Mouse (Mus musculus) adrenal gland, postnatal 10 days (tissue): ENCODE measurements around the gene Prom2. TPM values are rescaled to one million over a fixed set of nuclear protein-coding genes. Genes with fewer than 3 reads are reported as not detected.
A peak's percentile ranks its signal among the peaks of the same experiment; 100 is the strongest.

Experiments
- DNase-seq: peaks from one replicate; pipeline ENCODE4 v3.0.0; 2021; ENCODE audit warnings: mixed read lengths
- total RNA-seq, 2 experiments: library from RNA; stranded (reverse); gene quantifications; 2 replicates each; pipeline ENCODE4 v1.2.3; 2021

Gene Prom2
- total RNA-seq, 2 experiments from 2014 or later: 0.09 to 0.12 TPM

DNA sequence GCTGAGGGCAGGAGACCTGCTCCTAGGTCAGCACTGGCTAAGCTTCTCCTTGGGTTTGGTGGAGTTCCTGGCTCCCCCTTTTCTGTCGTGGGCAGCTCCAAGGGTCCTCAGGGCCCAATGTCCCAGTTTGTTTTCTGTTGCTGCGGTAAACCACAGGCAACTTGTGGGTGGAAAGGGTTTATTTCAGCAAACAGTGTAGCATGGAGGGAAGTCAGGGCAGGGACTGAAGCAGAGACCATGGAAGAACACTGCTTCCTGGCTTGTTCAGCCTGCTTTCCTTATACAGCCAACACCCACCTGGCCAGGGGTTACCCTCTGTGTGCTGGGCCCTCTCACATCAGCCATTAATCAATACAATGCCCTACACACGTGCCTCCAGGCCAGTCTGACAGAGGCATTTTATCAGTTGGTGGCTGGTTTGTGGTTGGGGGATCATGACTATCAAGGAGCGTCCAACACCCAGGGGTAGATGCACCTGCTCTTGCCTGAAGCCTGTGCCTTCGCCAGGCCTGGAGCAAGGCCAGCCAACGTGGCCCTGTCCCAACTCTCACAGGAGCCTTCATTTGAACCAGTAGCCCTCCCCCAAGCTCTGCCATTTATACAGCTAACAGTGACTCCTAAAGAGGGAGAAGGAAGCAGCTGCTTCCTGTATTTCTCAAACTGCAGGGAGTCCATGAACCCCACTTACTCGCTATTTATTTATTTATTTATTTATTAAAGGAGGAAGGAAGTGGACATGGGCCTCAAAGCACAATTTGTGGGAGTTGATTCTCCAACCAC is 17.1 kb downstream of the Prom2 start:
- no peak for DNase-seq

DNA sequence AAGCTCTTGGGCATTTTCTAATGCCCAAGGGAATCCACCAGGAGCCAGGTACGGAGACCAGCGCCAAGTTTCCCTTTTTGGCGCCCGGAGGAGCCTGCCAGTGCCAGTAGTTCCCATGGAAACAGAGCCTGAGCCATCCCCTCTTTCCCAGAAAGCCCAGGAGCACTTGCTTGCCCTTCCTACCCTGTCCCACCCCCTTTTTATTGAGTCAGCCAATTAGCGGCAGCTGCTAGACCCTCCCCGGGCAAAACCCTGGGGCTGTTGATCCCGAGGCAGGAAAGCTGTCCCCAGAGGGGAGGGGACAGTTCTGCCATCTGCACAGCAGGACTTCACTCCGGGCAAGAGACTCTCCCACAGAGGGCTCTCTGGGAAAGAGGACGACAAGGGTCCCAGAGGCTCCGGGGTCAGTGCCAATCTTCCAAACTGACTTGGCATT is 19.2 kb downstream of the Prom2 start, which contains the start of gene Kcnip3:
Kcnip3 (minus strand) TSS at position 89 of the 436 bp plus-strand sequence.
- DNase-seq: no peak

DNA sequence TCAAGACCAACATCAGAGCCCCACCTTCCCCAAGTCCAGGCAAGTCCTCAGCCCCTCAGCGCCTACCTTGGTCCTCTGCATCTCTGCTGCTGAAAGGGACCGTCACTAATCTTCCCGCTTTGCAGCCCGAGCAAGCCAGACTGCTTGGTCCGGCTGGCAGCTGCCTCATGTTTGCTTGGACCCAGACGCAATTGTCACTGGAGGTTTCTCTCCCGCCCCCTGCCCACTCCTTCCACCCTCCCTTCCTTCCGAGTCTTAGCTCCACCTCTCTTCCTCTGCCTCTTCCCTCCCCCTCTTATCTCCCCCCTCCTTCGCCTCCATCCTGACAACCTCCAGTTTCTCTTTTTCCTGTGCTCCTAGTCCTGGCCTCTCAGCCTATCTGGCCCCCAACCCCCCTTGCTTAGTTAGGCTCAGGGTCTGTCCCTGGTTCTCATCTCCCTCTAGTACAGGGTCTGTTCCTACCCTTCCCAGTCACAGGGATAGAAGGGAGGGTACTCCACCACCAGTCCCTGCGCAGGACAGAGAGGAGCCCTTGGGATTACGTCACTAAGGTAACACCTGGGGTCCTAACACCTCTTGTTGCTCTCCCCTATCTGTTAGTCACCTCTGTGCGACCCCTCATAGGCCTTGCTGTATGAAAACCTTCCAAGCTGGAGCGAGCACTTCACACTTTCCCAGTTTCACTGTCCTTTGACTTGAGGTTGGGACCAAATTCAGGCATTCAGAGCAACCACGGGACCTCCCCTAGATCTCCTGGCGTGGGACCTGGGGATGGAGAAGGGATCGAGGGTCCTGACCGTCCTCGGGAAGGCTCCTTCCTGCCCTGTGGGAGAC is 19.9 kb downstream of the Prom2 start:
- no peak for DNase-seq

DNA sequence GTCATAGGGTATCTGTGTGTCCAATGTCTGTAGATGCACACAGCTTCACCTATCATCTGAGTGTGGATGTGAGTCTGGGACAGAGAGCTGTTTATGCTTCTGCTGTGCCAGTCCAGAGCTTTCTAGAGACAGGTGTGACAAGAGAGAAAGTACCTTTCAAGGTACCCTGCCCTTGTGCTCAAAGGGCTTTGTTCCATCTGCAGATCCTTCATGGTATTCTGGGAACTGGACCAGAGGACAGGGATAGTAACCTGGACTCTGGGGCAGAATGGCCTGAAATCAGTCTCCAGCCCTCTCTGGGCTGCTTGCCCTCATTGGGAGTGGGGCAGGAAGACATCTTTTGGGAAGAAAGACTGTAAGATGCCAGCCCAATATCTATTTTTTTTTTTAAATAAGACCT is 21.1 kb downstream of the Prom2 start:
- no peak for DNase-seq

DNA sequence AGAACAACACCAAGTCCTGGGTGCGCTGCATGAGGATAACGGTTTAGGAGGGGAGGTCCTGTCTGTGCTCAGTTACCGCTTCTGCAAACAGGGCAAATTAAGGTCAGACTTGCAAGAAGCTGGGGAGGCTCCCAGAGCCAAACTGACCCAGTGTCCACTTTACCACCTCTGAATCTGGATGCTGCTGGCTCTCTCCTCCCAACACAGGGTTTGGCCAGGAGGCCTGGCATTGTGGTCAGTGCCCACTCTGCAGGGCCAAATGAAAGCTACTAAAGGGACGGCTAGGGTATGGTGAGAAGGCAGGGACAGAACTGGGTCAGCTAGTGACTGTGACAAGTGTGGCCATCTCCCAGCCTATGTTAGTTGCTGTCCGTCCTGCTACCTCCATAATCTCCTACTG is 22.0 kb downstream of the Prom2 start:
- no peak for DNase-seq

DNA sequence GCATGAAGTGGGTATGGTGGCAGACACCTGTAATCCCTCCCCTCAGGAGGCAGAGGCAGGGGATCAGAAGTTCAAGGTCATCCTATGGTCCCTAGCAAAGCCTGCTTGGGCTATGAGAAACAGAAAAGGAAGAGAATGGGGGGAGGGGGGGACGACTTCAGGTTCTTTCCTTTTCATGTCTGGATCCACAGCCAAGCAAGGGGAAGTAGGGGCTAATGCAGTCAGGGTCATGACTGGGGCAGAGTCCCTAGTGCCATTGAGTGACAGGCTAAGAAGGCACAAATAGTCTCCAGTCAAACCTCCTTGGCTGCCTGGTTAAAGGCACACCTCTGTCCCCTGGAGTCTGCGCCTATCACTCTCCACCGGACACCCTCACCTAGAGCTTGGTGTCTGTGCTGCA is 22.4 kb downstream of the Prom2 start:
- DNase-seq: no peak

DNA sequence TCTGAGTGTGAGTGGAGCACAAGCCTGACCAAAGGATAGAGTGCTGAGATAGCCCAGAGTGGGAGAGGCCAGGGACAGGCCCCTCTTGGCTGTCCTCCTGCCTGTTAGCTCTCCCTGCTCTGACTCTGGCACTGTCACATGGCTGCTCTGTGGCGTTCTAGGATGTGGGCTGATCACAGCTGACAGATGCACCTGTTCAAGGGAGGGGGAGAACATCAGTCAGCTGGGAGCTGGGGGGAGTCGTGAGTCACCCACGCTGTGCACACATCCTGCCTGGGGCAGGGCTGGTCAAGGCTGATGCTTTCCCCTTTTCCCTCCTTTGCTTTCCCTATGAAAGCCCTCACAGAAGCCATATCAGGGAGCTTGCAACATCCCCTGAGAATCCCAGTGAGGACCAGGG is 23.0 kb downstream of the Prom2 start:
- DNase-seq: no peak

DNA sequence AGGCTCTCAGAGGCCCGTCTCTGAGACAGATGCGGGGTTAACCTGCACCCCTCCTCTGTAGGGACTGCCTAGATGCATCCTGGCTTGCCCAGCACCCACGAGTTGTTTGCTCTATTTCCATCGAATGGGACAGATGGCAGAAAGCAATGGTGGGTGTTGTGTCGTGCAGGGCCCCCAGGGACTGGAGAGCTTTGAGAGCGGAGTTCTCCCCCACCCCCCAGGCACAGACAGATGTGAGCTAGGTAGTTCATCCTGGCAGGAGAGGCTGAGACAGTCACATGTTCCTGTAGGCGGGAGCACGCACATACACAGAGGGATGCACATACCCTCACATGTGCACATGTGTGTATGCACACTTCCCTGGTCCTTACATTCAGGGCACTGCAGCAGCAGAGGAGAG is 24.2 kb downstream of the Prom2 start:
- no peak for DNase-seq

DNA sequence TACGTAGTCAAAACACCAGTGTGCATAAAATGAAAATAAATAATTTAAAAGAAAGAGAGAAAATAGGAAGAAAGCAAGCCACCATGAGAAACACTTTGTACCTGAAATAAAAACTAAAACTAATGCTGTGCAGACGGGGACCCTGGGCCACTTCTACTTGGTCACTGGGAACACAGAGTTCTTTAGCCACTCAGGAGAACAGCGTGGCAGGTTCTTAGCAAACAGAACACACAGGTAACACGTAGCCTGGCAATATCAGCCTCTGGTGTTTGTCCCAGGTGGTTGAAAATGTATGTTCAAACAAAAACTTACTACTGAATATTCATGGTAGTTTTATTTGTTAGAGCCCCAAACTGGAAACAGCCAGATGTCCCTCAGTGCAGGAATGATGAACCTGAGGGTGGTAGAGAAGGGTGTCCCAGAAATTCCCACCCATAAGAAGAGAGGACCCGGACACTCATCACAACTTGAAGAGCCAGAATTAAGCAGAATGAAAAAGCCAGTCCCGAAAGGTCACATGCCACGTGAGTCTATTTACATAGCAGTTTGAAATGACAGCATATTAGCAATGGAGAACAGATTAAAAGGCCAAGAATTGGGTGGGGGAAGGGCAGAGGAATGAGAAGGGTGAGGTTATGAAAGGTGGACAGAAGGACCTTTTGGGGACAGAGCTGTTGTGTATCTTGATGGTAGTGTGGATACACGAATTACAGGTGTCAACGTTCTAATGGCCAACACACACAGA is 26.7 kb downstream of the Prom2 start:
- DNase-seq: no peak

DNA sequence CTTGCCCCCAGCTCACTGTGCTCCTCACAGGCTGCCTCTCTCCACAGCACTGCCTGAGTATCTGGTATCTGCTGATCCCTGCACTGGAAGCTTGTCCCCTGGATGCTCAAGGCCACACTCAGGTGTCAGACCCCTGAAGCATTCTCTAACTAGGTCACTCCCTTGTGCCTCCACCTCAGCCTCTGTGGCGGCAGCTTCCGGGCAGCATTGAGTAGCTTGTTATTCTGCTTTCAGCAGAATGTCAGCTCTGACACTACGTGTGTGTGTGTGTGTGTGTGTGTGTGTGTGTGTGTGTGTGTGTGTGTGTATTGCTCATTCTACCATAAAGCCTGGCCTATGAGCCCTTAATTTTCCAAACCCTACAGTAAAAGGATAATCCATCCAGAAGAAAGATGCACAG is 28.0 kb downstream of the Prom2 start:
- no peak for DNase-seq

DNA sequence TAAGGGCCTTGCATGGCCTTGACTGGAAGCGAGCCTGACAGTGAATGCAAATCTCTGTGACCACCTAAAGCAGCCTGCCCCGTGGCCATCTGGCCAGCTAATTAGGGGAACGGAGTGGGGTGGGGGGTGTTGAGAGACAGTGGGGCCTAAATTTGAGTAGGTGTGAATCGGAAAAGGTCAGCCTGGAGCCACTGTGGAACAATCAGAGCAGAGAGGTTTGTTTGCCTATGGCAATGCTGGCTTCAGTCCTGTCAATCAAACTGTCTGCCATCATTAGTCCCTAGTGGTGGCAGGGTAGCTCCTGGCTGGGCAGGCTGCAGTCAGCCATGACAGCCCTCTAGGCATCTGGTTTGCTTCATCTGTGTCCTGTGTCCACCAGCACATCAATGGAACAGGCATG is 29.8 kb downstream of the Prom2 start:
- DNase-seq: no peak

DNA sequence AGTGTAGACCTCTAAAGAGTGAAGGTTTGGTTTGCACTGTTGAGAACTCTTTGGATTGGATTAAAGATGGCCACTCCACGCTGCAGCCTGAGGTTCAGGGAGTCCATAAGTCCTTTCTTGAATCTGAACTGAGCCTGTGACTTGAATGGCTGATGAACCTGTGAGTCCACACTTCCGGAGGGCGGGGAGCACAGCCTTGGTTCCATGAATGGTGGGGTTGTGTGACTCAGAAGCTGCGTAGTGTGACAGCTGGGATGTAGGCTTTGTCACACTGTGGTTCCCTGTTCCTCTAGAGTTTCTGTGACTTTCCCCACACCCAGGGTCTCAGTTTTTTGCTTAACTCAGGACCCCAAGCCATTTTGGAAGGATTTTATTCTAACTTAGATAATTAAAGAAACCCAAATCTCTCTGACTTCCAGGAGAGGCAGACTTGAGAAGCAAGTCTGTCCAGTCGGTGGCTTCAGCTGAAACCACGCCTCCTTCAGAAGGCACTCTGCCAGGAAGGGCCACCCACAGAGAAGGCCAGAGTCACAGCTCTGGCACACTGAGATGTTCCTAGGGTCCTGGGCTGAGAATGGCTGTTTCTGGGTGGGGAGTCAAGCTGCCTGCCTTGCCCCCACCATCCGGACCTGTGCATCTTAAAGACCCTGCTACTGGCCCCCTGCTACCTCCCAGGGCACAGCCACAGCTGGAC is 33.2 kb downstream of the Prom2 start:
- DNase-seq: peak; percentile 67

DNA sequence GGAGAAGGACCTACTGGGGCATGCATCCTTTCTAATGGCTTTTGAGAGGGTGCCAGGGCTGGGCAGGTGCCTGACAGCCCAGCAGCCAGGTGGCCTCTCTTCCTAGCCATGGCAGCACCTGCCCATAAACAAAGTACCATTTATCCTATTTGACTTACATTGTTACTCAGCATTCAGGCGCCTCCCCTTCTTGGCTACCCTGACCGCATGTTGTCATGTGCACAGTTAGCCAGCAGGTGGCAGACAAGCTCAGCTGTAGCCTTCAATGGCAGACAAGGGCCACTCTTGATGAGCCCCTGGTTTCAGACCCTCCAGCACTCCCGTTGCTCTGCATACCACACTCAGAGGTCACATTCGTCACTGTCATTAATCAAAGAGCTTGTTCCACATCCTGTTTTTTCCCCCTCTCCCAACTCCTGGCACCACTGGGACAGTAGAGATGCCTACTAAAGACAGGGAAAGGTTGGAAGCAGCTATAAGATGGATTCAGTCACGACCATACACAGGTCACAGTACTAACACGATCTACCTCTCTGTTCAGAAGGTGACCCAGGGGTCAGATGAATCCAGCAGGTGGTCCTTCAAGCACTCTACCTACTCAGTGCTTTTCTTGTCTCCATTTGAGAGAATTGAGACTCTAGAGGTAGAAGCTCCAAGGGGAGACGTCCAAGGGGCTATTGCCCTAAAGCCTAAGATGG is 34.0 kb downstream of the Prom2 start:
- DNase-seq: peak; percentile 89

DNA sequence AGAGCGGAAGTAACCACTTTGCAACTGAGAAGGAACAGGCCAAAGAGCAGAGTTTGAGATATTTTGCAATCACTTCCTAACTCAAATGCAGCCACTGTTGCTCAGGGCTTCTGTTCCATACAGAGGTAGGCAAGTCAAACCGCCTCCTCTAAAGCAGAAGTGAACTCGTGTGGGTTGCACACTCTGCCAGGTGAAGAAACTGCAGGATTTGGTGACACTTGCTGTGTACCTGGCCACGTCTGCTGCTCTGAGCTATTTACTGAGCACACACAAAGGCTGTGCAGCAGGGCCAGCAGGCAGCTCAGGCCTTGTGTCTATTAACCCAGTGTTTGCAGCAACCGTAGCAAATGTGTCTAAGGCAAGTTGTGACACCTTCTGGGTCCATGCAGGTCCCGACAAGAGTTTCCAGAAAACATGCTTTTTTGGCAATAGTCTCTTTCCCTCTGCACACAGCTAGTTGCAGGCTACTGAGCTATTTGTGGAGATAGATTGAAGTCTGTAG is 35.1 kb downstream of the Prom2 start:
- no peak for DNase-seq

DNA sequence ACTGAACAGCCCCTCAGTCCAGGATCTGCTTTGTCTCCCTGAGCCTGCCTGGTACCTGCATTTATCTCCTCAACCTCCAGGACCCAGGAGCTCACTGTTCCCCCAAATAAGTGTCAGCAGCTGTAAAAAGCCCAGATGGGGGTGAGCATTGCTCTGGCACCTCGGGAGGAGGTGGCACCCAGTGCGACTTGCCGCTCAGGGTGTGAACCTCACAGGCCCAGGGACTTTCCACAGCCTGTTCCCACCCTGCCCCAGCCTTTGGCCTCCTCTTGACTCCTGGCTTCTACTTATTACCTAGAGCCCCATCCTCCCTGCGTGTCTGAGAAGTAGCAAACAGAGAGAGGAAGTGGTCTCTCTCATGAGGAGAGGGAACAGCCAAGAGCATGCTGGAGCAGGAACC is 36.1 kb downstream of the Prom2 start:
- no peak for DNase-seq

DNA sequence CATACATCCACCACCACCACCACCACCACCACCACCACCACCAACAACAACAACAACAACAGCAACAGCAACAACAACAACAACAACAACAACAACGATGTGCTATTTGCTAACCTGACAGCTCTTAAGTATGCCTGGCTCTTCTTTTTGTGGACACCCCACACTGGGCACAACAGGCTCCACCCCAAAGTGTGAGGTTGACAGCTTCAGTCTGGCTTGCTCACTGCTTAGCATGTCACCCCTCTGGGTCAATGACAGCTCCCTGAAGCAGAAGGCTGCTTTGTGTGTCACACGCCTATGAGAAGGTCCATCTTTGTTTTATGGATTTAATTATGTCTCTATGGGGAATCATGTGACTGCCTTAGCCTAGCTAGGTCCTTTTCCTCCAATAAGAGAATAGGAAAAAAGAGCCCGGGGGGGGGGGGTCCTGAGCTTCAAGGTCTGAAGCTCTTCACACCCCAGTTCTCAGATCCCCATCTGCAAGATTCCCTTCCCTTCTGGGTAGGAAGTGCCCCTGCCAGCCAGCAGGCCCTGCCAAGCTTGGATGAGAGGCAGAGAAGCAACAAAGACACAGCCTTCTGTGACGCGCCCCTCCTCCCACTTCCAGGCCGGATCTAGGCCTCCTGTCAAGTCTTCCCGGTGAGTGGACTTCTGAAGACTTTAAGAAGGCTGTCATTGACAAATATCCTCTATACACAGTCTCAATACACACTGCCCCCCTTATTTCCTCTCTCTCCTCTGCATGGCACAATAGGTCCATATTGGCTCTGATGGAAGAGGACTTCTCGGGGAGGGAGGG is 37.3 kb downstream of the Prom2 start:
- no peak for DNase-seq

DNA sequence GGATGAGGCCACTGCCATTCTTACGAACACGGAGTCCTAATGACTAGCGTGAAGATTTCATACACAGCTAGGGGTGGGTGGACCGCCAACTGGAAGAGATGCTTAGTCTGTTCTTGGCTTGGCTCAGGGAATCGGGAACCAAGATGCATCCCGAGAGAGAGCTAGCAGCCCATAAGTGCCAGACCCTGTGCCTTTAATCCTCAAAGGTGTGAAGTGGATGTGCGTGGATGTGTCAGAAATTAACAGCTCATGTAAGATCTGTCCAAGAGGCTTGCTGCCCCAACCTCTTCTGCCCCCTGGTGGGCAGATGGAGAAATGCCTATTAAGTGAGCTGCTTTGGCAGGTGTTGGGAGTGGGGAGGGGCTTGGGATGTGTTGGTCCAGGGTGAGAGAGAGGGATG is 40.2 kb downstream of the Prom2 start:
- DNase-seq: peak; percentile 72

DNA sequence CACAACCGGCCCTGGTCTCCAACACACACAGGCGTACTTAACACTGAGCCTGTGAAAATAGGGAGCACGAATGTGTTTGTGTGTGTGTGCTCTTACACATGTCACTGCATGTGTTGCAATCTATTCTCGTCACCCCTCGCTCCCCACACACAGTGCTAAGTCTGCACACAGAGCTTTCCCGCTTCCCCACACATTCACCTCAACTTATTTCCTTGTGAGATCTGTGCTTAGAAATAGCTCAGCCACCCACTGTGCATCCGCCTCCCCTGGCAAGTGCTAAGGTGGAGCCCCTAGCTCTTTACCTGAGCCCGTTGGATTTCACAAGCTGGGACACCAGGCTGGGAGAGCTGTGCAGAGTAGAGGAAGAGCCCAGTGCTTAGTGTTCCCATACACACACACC is 42.5 kb downstream of the Prom2 start:
- no peak for DNase-seq

DNA sequence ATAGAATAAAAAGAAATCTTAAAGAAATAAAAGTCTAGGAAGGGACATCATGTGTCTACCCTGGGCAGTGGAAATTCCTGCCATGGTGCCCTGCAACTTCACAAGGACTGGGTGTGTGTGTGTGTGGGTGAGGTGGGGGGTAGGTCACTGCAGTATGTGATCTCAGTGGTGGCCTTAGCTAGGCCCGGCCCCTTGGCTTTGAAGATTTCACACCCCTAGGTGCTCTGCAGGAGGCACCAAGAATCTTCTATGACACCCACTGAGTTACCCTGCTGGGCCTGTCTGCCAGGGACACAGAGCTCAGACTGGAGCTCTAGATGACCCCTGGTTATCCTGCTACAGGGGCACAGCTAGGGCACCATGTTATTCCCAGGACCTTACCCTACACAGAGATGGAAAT is 44.9 kb downstream of the Prom2 start:
- no peak for DNase-seq

DNA sequence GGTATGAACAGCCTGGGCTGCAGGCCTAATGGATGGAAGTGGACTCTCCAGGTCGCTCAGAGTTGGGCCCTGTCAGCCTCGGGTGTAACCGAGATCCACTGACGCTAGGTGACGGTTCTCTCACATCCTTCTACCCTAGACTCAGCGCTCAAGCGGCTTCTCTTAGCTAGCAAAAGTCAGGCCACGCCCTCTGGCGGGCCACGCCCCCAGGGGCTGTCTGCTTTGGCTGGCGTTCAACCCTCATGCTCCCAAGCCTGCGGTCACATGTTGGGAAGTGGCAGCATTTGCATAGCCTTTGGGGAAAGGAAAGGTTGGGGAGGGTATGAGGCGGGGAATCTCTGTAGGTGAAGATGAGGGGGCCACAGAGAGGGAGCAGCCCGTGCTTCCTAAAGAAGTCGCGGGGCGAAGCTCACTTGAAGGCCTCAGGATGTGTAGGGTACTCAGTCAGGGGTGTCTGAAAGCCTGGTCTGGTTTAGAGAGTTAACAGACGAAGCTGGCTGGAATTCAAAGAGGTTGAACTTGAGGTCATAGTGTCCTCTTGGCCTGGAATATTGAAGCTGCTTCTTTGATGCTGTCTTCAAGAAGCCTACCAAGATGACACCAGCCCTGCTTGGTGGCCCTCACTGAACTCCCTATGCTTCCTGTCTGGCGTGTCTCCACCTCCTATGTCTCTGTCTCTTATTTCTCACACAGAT is 56.6 kb downstream of the Prom2 start:
- DNase-seq: peak; percentile 84
